Mouse (Mus musculus): ENCODE data around the gene Vars2. TPM values are rescaled to one million over a fixed set of nuclear protein-coding genes. Genes with fewer than 3 reads are reported as not detected.

Vars2 gene
- polyA plus RNA-seq, 1 experiment = 171 TPM

DNA sequence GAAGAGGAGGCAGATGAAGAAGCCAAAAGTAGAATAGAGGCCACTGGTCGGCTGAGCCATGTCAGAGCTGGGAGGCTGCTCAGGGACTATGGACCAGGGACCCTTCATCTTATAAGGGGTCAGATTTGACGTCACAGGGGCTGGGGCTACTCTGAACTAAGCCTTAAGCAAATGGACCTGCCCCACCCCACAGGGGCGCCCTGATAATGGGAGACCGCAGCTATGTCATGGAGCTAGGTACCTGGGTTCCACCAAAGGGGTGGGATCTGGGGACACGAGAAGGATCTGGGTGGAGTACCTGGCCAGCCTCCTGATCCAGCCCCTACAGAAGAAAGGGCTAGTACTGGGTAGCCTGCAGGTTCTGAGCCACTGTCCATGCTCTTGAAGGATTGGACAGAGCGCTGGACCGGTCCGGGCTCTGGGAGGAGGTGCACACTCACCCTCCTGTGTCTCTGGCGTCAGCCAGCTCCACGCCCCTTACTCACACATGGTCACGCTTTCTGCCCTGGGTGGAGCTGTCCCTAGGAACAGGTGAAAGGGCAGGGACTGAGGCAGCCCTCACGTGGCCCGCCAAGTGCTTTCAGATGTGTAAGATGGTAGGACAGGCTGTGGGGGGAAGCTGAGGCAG is 23.7 kb downstream of the Vars2 start, which contains the start of gene Mucl3:
Gene Mucl3 (minus strand): TSS at position 87 of the 628 bp plus-strand sequence.
- Histone ChIP-seq H3K36me3 (ENCODE audit: control insufficient read depth, insufficient read depth, low read length) (no peaks in the 10 kb centered on the region), H3K27ac (ENCODE audit: control insufficient read depth, insufficient read depth, low read length) (no peak within 1 kb of the TSS), H3K27me3 (ENCODE audit: control insufficient read depth, insufficient read depth, low read length) (no peaks in the 10 kb centered on the region), H3K4me1 (replicated peaks; ENCODE audit: control insufficient read depth, insufficient read depth, low read length) (peaks cover 2% of the 10 kb centered on the region; the same call in 1 of the 2 replicates), H3K4me3 (ENCODE audit: control insufficient read depth, insufficient read depth, low read length) (no peak within 1 kb of the TSS)
- TF ChIP-seq POLR2A (IDR thresholded peaks at IDR 0.05; ENCODE audit: control insufficient read depth, extremely low read depth, insufficient read depth, low read length, poor library complexity) (no peak), CTCF (IDR thresholded peaks at IDR 0.05; ENCODE audit: borderline replicate concordance, control insufficient read depth, extremely low read depth, insufficient read depth, low read length, poor library complexity) (no peak)
- WGBS = 77% methylated on average over 13 of the region's 13 CpGs
- no peak for DNase-seq

DNA sequence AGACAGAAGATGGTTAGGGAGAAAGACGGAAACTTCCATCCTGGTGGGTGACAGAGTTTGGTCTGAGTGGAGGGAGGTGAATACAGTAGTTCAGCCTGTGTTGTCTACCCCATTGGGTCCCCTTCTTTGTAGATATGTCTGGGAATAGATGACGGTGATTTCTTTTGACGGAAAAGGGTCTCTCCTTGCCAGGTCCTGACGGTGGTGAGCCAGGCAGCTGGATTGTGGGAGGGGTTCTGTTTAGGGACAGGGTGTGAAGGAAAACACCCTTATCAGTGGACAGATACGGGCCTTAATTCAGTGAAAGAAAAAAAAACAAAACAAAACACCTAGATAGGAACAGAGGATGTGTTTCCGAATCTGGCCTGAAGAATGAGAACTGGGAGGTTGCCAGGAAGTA is 28.0 kb downstream of the Vars2 start:
- no peaks in the 10 kb centered on the region; the same call in 1 of the 2 replicates for H3K27me3 ChIP-seq (ENCODE audit: control insufficient read depth, insufficient read depth, low read length)
- WGBS = 82% methylated on average over 6 of the region's 6 CpGs

DNA sequence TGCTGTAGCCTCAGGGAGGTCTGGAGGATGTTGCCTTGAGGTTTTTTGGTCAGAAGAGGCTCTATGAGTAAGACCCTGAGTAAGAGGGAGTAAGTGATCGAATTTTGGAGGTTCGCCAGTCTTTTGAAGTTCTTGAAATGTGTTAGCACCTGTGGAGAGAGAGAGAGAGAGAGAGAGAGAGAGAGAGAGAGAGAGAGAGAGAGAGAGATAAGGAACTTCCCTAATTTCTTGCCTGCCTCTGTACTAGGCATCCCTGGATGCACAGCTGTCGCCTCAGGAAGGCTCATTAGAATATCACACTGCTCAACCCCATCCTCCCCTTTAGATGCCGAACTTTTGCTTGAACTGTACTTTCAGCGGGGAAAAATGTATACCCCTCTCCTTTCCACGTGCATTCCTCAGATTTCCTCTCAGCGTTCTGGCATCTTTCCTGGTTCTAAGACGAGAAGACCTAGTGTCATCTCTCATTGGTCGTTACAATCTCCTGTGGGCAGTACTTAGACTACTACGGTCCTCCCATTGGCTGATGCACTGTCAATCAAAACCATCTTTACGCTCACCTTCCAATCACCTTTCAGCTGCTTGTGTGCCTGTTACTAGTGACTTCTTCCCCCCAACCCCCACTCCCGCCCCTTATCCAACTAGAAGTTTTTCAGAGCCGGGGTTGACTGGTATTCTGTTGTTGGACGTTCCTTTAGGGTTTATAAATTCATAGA is 28.8 kb downstream of the Vars2 start:
- TF ChIP-seq CTCF (IDR thresholded peaks at IDR 0.05; ENCODE audit: borderline replicate concordance, control insufficient read depth, extremely low read depth, insufficient read depth, low read length, poor library complexity) (no peak), POLR2A (IDR thresholded peaks at IDR 0.05; ENCODE audit: control insufficient read depth, extremely low read depth, insufficient read depth, low read length, poor library complexity) (no peak)
- Histone ChIP-seq H3K27me3 (ENCODE audit: control insufficient read depth, insufficient read depth, low read length) (no peaks in the 10 kb centered on the region; the same call in 1 of the 2 replicates), H3K4me3 (ENCODE audit: control insufficient read depth, insufficient read depth, low read length) (no peak overlapping the region), H3K4me1 (replicated peaks; ENCODE audit: control insufficient read depth, insufficient read depth, low read length) (peaks cover 8% of the 10 kb centered on the region), H3K27ac (ENCODE audit: control insufficient read depth, insufficient read depth, low read length) (no peak overlapping the region), H3K36me3 (ENCODE audit: control insufficient read depth, insufficient read depth, low read length) (no peaks in the 10 kb centered on the region)
- peak; percentile 61 for DNase-seq
- 15% methylated on average over 14 of the region's 14 CpGs for WGBS

More for the DNA sequence above, 28.0 kb downstream of the Vars2 start:
- peaks cover 8% of the 10 kb centered on the region for H3K4me1 ChIP-seq (replicated peaks; ENCODE audit: control insufficient read depth, insufficient read depth, low read length)
- no peak overlapping the region for H3K27ac ChIP-seq (ENCODE audit: control insufficient read depth, insufficient read depth, low read length)
- no peak overlapping the region for H3K4me3 ChIP-seq (ENCODE audit: control insufficient read depth, insufficient read depth, low read length)
- DNase-seq = no peak
- no peaks in the 10 kb centered on the region for H3K36me3 ChIP-seq (ENCODE audit: control insufficient read depth, insufficient read depth, low read length)
- TF ChIP-seq POLR2A (IDR thresholded peaks at IDR 0.05; ENCODE audit: control insufficient read depth, extremely low read depth, insufficient read depth, low read length, poor library complexity) = no peak
- no peak for TF ChIP-seq CTCF (IDR thresholded peaks at IDR 0.05; ENCODE audit: borderline replicate concordance, control insufficient read depth, extremely low read depth, insufficient read depth, low read length, poor library complexity)

DNA sequence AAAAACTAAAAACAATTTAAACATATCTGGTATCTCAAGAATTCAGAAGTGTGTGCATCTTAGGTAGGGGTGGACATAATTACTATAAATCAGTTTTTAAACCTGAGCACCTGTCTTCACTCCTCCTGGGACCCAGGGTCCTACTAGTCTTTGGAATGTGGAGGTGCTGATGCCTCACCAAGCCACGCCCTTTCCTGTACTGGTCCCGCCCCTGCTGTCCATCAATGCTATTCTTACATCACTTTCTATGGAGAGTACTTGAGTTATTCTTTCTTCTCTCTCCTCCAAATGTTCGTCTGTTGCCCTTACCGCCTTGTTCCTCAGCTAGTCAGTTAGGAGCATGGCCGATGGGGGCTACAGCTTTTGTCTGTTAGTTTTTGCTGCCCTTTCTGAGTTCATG is 31.0 kb downstream of the Vars2 start:
- TF ChIP-seq CTCF (IDR thresholded peaks at IDR 0.05; ENCODE audit: borderline replicate concordance, control insufficient read depth, extremely low read depth, insufficient read depth, low read length, poor library complexity) (no peak), POLR2A (IDR thresholded peaks at IDR 0.05; ENCODE audit: control insufficient read depth, extremely low read depth, insufficient read depth, low read length, poor library complexity) (no peak)
- Histone ChIP-seq H3K4me3 (ENCODE audit: control insufficient read depth, insufficient read depth, low read length) (no peak overlapping the region), H3K36me3 (ENCODE audit: control insufficient read depth, insufficient read depth, low read length) (no peaks in the 10 kb centered on the region), H3K4me1 (replicated peaks; ENCODE audit: control insufficient read depth, insufficient read depth, low read length) (peaks cover 8% of the 10 kb centered on the region), H3K27me3 (ENCODE audit: control insufficient read depth, insufficient read depth, low read length) (no peaks in the 10 kb centered on the region; the same call in 1 of the 2 replicates), H3K27ac (ENCODE audit: control insufficient read depth, insufficient read depth, low read length) (no peak overlapping the region)
- DNase-seq = peak; percentile 26
- 40% methylated on average over 5 of the region's 5 CpGs for WGBS

DNA sequence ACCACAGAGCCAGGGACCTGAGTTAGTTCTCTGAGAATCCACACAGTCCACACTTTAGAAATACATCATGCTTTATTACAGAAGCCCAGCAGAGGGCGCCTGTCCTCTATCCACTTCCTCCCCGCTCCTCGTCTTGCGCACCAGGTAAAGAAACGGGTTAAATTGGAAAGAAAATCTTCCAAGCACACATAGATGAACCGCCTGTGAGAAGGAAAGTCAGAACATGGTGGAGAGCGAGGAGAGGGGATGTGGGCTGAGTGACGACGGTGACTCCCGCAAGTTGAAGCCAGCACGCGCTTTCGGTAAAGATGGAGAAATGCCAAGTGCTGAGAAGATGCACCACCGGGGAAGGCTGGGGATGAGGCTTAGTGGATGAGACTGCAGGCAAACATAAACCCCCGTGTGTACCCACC is 31.7 kb downstream of the Vars2 start:
- peak; percentile 66 for DNase-seq
- no peaks in the 10 kb centered on the region for H3K36me3 ChIP-seq (ENCODE audit: control insufficient read depth, insufficient read depth, low read length)
- peak overlapping the region; percentile 22; the same call in 1 of the 2 replicates for H3K4me3 ChIP-seq (ENCODE audit: control insufficient read depth, insufficient read depth, low read length)
- 2% methylated on average over 15 of the region's 15 CpGs for WGBS
- peaks cover 7% of the 10 kb centered on the region for H3K4me1 ChIP-seq (replicated peaks; ENCODE audit: control insufficient read depth, insufficient read depth, low read length)
- H3K27ac ChIP-seq (ENCODE audit: control insufficient read depth, insufficient read depth, low read length) = no peak overlapping the region
- TF ChIP-seq CTCF (IDR thresholded peaks at IDR 0.05; ENCODE audit: borderline replicate concordance, control insufficient read depth, extremely low read depth, insufficient read depth, low read length, poor library complexity) (no peak), POLR2A (IDR thresholded peaks at IDR 0.05; ENCODE audit: control insufficient read depth, extremely low read depth, insufficient read depth, low read length, poor library complexity) (no peak)
- no peaks in the 10 kb centered on the region; the same call in 1 of the 2 replicates for H3K27me3 ChIP-seq (ENCODE audit: control insufficient read depth, insufficient read depth, low read length)

DNA sequence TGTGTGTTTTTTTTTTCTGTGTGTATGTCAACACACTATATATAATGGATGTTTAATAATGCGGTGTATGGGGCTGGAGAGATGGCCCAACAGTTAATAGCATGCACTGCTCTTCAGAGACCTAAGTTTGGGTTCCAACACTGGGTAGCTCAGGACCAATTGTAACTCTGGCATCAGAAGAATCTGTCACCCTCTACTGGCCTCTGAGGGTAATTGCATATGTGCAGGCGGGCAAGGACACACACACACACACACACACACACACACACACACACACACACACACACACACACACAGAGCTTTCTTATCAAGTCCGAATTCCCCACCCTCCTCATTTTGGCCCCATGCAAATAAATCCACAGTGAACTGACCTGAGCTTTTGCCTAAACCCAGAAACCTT is 32.2 kb downstream of the Vars2 start:
- no peak overlapping the region for H3K4me3 ChIP-seq (ENCODE audit: control insufficient read depth, insufficient read depth, low read length)

More for the DNA sequence above, 32.2 kb downstream of the Vars2 start:
- no peak overlapping the region for H3K27ac ChIP-seq (ENCODE audit: control insufficient read depth, insufficient read depth, low read length)
- no peaks in the 10 kb centered on the region; the same call in 1 of the 2 replicates for H3K27me3 ChIP-seq (ENCODE audit: control insufficient read depth, insufficient read depth, low read length)
- DNase-seq = no peak
- peaks cover 6% of the 10 kb centered on the region for H3K4me1 ChIP-seq (replicated peaks; ENCODE audit: control insufficient read depth, insufficient read depth, low read length)
- no peaks in the 10 kb centered on the region for H3K36me3 ChIP-seq (ENCODE audit: control insufficient read depth, insufficient read depth, low read length)
- TF ChIP-seq CTCF (IDR thresholded peaks at IDR 0.05; ENCODE audit: borderline replicate concordance, control insufficient read depth, extremely low read depth, insufficient read depth, low read length, poor library complexity) (no peak), POLR2A (IDR thresholded peaks at IDR 0.05; ENCODE audit: control insufficient read depth, extremely low read depth, insufficient read depth, low read length, poor library complexity) (no peak)
- WGBS = 85% methylated on average over 3 of the region's 3 CpGs
